Mouse (Mus musculus) olfactory bulb, adult 2 months (tissue): Measurements from ENCODE around the gene A630095E13Rik. TPM values are rescaled to one million over a fixed set of nuclear protein-coding genes. Genes with fewer than 3 reads are reported as not detected.
"Not testable (repeated sequence)": the region's sequence is repeated elsewhere in the genome, so short reads cannot be mapped to it uniquely, and the experiment has no call there.

Experiments used
- H3K27ac ChIP-seq: fragments of 200-500 bp; 2 replicates; pipeline ENCODE4 v1.5.1; 2012; ENCODE audit warnings: low read depth, low read length; ENCODE audit not compliant: insufficient read depth
- H3K4me1 ChIP-seq: fragments of 200-500 bp; 2 replicates; pipeline ENCODE4 v1.6.1; 2012; ENCODE audit warnings: low read length; ENCODE audit not compliant: control insufficient read depth, insufficient read depth
- H3K4me3 ChIP-seq: fragments of 200-500 bp; 2 replicates; pipeline ENCODE4 v1.5.1; 2012; ENCODE audit warnings: mild to moderate bottlenecking, low read depth, low read length, moderate library complexity; ENCODE audit not compliant: insufficient read depth
- CTCF ChIP-seq: fragments of 200-500 bp; IDR thresholded peaks from 2 replicates; pipeline ENCODE4 v1.5.1; 2012; ENCODE audit warnings: low read depth, mild to moderate bottlenecking, low read length, moderate library complexity; ENCODE audit not compliant: insufficient read depth
- POLR2A ChIP-seq: fragments of 200-500 bp; IDR thresholded peaks from 2 replicates; pipeline ENCODE4 v1.6.1; 2012; ENCODE audit warnings: mild to moderate bottlenecking, low read depth, low read length, moderate library complexity; ENCODE audit not compliant: insufficient read depth
- WGBS: fragments of 180-500 bp; shearing (Covaris S2); methylation state at CpG from one replicate; pipeline ENCODE4 v1.1.7; 2018; 5-methylcytosine and 5-hydroxymethylcytosine counted together
- polyA plus RNA-seq: library from polyadenylated mRNA; stranded (reverse); fragments of >200 nt; gene quantifications from 2 replicates; pipeline ENCODE4 v1.2.4, GENCODE M21; 2012; ENCODE audit warnings: low replicate concordance; ENCODE audit not compliant: missing spikeins, insufficient read depth, insufficient read length

Gene A630095E13Rik
- not detected in 2 replicates for polyA plus RNA-seq

DNA sequence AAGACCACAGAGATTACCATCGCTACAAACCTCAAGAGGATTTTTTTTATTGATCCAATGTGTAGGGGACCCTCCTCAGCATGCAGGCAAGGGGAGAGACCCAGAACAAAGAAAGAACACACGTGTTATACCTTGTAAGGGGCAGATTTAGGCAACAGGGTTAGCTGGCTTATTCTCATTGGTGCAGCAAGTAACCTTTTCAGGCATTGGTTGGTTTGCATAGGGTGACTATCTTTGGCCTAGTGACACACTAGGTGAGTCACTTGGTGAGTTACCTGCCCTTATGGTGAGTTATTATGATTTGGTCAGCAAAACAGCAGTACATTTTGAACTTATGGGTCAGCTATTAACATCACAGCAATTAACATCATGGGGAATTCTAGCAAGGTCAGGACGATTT lies at the start of gene A630095E13Rik:
A630095E13Rik (minus strand) TSS at position 101 of the 400 bp plus-strand sequence.
- H3K4me3 ChIP-seq, H3K27ac ChIP-seq, H3K4me1 ChIP-seq: not testable (repeated sequence)
- WGBS: 58% methylated on average over 3 of the region's 3 CpGs

DNA sequence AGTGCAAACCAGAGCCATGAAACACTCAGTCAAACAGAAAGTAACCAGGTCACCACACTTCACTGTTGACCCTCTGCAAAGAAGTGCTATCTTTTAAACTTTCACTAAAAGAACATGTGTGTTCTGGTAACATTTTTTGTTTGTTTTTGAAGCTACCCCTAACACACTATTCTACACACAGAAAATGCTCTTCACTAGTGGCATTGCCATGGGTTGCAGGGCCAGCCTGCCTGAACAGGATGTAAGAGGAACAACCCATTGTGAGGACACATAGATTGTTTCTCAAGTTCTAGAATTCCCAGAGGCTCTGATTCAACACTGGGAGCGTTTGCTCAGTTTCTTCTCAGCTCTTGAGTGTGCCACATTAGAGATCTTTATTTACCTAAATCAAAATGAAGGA lies 49.7 kb upstream of the A630095E13Rik start, which contains the start of gene Acrv1:
Acrv1 (plus strand) TSS at position 301 of the 400 bp plus-strand sequence.
- H3K27ac ChIP-seq: no peak within 1 kb of the TSS
- H3K4me1 ChIP-seq: no peaks in the 10 kb centered on the region
- TF ChIP-seq CTCF (no peak), POLR2A (no peak)
- WGBS: 67% methylated on average over 1 of the region's 1 CpGs
- no peak within 1 kb of the TSS for H3K4me3 ChIP-seq

DNA sequence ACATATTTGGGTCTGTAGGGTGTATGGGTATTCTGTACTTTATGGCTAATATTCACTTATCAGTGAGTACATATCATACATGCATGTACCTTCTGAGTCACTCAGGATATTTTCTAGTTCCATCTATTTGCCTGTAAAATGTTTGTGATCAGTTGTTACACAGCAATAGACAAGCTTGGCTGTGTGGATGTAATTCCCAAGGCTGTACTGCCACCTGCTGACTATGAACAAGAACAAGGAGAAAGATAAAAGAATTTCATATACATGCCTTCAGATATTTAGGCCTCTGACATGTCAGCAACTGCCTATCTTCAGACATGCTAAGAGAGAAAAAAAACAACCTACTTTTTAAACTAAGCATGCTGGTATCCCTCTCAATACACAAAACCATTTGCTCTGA lies 44.2 kb upstream of the A630095E13Rik start:
- TF ChIP-seq POLR2A (no peak), CTCF (no peak)
- no peaks in the 10 kb centered on the region for H3K4me1 ChIP-seq
- H3K27ac ChIP-seq: no peak overlapping the region
- no peak overlapping the region for H3K4me3 ChIP-seq

DNA sequence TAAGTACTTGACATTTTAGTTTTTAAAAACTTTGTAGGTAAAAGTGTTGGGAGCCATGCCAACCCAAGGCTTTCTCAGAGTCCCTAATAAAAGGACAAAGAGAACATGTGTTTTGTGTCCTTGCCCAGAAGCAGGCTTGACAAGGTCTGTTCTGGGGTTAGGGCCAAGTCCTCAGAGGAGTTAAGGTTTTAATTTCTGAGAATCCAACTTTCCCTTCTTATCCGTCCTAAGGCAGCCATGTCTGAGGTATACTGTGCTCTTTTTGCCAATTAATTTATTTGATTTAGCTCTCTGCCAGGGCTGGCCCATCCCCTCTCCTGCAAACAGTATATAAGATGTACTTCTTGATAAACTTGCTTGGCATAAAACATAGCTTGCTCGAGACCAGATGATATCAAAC lies 38.2 kb upstream of the A630095E13Rik start:
- H3K4me1 ChIP-seq: no peaks in the 10 kb centered on the region
- no peak overlapping the region for H3K27ac ChIP-seq
- 35% methylated on average over 2 of the region's 2 CpGs for WGBS
- TF ChIP-seq CTCF (no peak), POLR2A (no peak)
- H3K4me3 ChIP-seq: no peak overlapping the region

Other genes starting within 250 kb of the A630095E13Rik start
- gene Gm7257, start 211.5 kb downstream of the A630095E13Rik start, polyA plus RNA-seq: not detected in 2 replicates
- gene Gm9513, start 167.7 kb downstream of the A630095E13Rik start, polyA plus RNA-seq: not detected in 2 replicates
- gene Gm5615, start 101.4 kb downstream of the A630095E13Rik start, polyA plus RNA-seq: not detected in 2 replicates
- not detected in 2 replicates for gene Gm17689, start 60.7 kb downstream of the A630095E13Rik start, polyA plus RNA-seq
- gene Acrv1, start 49.8 kb upstream of the A630095E13Rik start, polyA plus RNA-seq: not detected in 2 replicates
- not detected in 2 replicates for gene Chek1, start 83.7 kb upstream of the A630095E13Rik start, polyA plus RNA-seq
- gene Stt3a, start 124.3 kb upstream of the A630095E13Rik start, polyA plus RNA-seq: not detected in 2 replicates
- 632 TPM in 1 of 2 replicates, not detected in the other for gene Ei24, start 154.0 kb upstream of the A630095E13Rik start, polyA plus RNA-seq
- gene Fez1, start 178.5 kb upstream of the A630095E13Rik start, polyA plus RNA-seq: not detected in 2 replicates